Mouse (Mus musculus) kidney, adult 2 months (tissue): ENCODE measurements around the gene Frem2.

Experiments used
- CTCF ChIP-seq: fragments of 200-500 bp; conservative IDR thresholded peaks from 2 replicates; pipeline ENCODE4 v1.5.1; 2011; ENCODE audit warnings: low read depth, mild to moderate bottlenecking, control low read depth, low read length, moderate library complexity, mixed read lengths; ENCODE audit not compliant: insufficient read depth, insufficient read length
- POLR2A ChIP-seq: fragments of 200-500 bp; IDR thresholded peaks from one replicate; pipeline ENCODE4 v1.6.1; 2011; ENCODE audit warnings: low read depth, low read length, control low read depth

DNA sequence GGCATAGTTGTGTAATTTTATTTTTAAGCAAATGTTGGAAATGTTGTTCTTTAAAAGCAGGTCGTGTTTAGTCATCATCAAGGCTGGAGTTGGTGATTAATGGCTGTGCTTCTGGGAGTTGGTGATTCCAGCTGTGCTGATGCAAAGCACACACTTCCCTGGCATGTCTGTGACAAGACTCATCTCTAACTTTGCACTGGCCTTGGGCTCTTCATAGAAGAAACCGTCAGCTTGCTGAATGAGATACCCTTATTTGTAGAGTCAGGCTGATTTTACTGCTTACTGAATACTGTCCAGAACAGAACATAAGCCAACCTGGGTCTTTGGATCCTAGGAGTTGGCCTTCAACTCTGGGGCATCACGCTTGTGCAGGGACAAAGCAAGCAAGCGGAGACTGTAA is 62.7 kb downstream of the Frem2 start:
- TF ChIP-seq CTCF (no peak), POLR2A (no peak)
